Mouse (Mus musculus) ES-E14 (cell line): ENCODE results near the gene Map3k1. TPM values are rescaled to one million over a fixed set of nuclear protein-coding genes. Genes with fewer than 3 reads are reported as not detected.

ENCODE experiments used
- DNase-seq: peaks from one replicate; pipeline ENCODE4 v3.0.0-alpha.2; 2013; ENCODE audit warnings: low read depth, low spot score
- H3K27ac ChIP-seq: 2 replicates; pipeline ENCODE4 v1.5.1; 2012; ENCODE audit warnings: low read depth, mild to moderate bottlenecking, low read length, moderate library complexity, mixed read lengths; ENCODE audit not compliant: poor library complexity, insufficient read depth, severe bottlenecking
- H3K36me3 ChIP-seq: 2 replicates; pipeline ENCODE4 v1.6.1; 2012; ENCODE audit warnings: mild to moderate bottlenecking, low read length, moderate library complexity, mixed read lengths; ENCODE audit not compliant: control insufficient read depth, poor library complexity, insufficient read depth, severe bottlenecking
- H3K4me1 ChIP-seq, 2 experiments: fragments of 150-350 bp in 1 of 2; sonication (generic) in 1 of 2; 2 replicates each; pipeline ENCODE4 v1.6.1; 2012; ENCODE audit warnings: low read length in 2 of 2, mild to moderate bottlenecking in 1 of 2, mixed read lengths in 1 of 2; ENCODE audit not compliant: control insufficient read depth in 2 of 2, insufficient read depth in 2 of 2, poor library complexity in 1 of 2
- H3K4me3 ChIP-seq, 2 experiments: fragments of 150-350 bp in 1 of 2; sonication (generic) in 1 of 2; 2 replicates each; pipeline ENCODE4 v1.5.1; 2012; ENCODE audit warnings: low read length in 2 of 2, low read depth in 1 of 2, mild to moderate bottlenecking in 1 of 2, mixed read lengths in 1 of 2; ENCODE audit not compliant: insufficient read depth in 1 of 2, poor library complexity in 1 of 2, severe bottlenecking in 1 of 2
- H3K9ac ChIP-seq: 2 replicates; pipeline ENCODE4 v1.6.1; 2012; ENCODE audit warnings: low read depth, mild to moderate bottlenecking, low read length, mixed read lengths; ENCODE audit not compliant: poor library complexity, insufficient read depth, severe bottlenecking
- H3K9me3 ChIP-seq: fragments of 150-350 bp; sonication (generic); 2 replicates; pipeline ENCODE4 v1.6.1; 2012; ENCODE audit warnings: low read depth, mild to moderate bottlenecking, low read length; ENCODE audit not compliant: control insufficient read depth, insufficient read depth
- CHD2 ChIP-seq: IDR thresholded peaks from 2 replicates; pipeline ENCODE4 v1.6.1; 2014; ENCODE audit warnings: mild to moderate bottlenecking, low read depth, low read length, inconsistent platforms
- HCFC1 ChIP-seq: IDR thresholded peaks from 2 replicates; pipeline ENCODE4 v1.6.1; 2012; ENCODE audit warnings: low read length, inconsistent platforms, borderline replicate concordance; ENCODE audit not compliant: insufficient read depth
- MAFK ChIP-seq: IDR thresholded peaks from 2 replicates; pipeline ENCODE4 v1.6.1; 2014; ENCODE audit warnings: mild to moderate bottlenecking, low read depth, low read length, inconsistent platforms; ENCODE audit not compliant: insufficient read depth
- ZC3H11A ChIP-seq: IDR thresholded peaks from 2 replicates; pipeline ENCODE4 v1.6.1; 2012; ENCODE audit warnings: low read depth, mild to moderate bottlenecking, inconsistent platforms, low read length, borderline replicate concordance
- ZNF384 ChIP-seq: IDR thresholded peaks from 2 replicates; pipeline ENCODE4 v1.6.1; 2012; ENCODE audit warnings: low read depth, low read length, inconsistent platforms
- in situ Hi-C, 2 experiments: fragments of 600-800 bp; cut with MboI; formaldehyde crosslinking; loops; one replicate each; pipeline ENCODE4 v1.15.1; 2025; ENCODE audit warnings: low sequenced_read_pairs in 2 of 2, inconsistent platforms in 1 of 2; ENCODE audit not compliant: unreplicated experiment in 2 of 2
- total RNA-seq: library from RNA; depleted of rRNA; stranded (reverse); fragments of 300-350 nt; gene quantifications from 2 replicates; pipeline ENCODE4 v1.2.3, GENCODE M21; 2012

Gene Map3k1
- total RNA-seq, 1 experiment, result 17.1 TPM

DNA sequence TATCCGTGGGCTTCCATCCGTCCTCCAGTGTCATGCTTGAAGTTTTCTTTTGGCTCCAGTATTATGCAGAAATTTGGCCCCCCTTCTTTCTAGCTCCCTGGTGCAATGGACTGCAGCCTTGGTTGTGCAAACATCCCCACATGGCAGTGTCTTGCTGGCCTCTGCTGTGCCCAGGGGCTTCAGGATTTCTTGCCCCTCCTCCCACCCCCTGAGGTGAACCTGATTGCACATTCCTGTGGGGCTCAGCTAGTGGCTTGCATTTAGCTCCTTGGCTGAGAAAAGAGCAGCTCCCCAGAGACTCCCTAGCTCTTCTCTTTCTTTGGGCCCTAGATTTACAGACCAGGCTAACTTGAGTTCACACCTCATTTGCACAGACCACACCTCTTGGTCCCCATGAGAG is 20.7 kb upstream of the Map3k1 start:
- TF ChIP-seq CHD2 (no peak), ZNF384 (no peak), ZC3H11A (no peak)
- Histone ChIP-seq H3K4me3 (no peak overlapping the region), H3K9ac (no peak overlapping the region), H3K4me1 (peaks cover 0 to 4% of the 10 kb centered on the region in 2 experiments; a peak in 2 of 4 replicates), H3K36me3 (no peaks in the 10 kb centered on the region), H3K9me3 (no peaks in the 10 kb centered on the region), H3K27ac (no peak overlapping the region)
- no peak for DNase-seq
- in situ Hi-C loops, result no loop called here

DNA sequence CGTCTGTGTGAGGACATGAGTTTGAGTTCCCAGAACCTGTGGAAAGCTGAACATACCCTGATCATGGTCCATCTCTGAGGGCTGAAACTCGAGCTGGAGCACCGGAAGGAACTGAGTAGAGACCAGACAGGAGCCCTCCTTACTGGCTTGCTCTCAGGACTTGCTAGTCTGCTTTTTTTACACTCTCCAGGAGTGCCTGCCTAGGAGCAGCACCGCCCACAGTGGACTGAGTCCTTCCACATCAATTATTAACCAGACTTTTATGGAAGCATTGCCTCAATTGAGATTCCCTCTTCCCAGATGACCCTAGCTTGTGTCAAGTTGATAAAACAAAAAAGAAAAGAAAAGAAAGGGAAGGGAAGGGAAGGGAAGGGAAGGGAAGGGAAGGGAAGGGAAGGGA is 18.7 kb upstream of the Map3k1 start:
- TF ChIP-seq ZNF384, result no peak
- no peak for TF ChIP-seq ZC3H11A
- TF ChIP-seq HCFC1, result no peak
- no peak for TF ChIP-seq MAFK
- no peak for TF ChIP-seq CHD2

DNA sequence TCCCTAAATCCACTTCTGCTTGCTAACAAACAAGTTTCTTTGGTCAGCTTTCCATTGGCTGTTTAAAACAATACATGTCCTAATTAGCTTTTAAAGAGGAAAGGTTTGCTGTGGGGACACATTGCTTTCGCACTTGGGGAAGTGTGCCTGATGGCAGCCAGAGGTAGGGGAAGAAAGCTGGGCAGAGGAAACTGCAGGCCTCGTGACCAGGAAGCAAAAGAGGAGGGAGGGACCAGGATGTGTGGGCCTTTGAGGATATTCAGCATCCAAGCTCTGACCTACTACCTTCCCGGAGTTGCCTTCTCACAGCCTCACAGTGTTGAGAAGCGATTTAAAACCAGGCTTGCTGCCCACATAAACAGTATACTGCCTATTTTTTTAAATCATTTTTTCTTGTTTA is 15.4 kb upstream of the Map3k1 start:
- in situ Hi-C loops, result no loop called here
- H3K9me3 ChIP-seq, result no peaks in the 10 kb centered on the region
- H3K36me3 ChIP-seq, result no peaks in the 10 kb centered on the region
- no peak overlapping the region for H3K27ac ChIP-seq
- H3K9ac ChIP-seq, result no peak overlapping the region
- DNase-seq, result no peak
- no peak overlapping the region for H3K4me3 ChIP-seq
- no peaks in the 10 kb centered on the region for H3K4me1 ChIP-seq
- TF ChIP-seq HCFC1 (no peak), ZC3H11A (no peak), ZNF384 (no peak), MAFK (no peak), CHD2 (no peak)

More for the DNA sequence above, 18.7 kb upstream of the Map3k1 start:
- no peak overlapping the region for H3K9ac ChIP-seq
- H3K4me1 ChIP-seq, result peaks cover 0 to 4% of the 10 kb centered on the region in 2 experiments; a peak in 2 of 4 replicates
- H3K4me3 ChIP-seq, result no peak overlapping the region
- H3K9me3 ChIP-seq, result no peaks in the 10 kb centered on the region
- in situ Hi-C loops, result no loop called here
- H3K36me3 ChIP-seq, result no peaks in the 10 kb centered on the region
- H3K27ac ChIP-seq, result no peak overlapping the region
- DNase-seq, result no peak

DNA sequence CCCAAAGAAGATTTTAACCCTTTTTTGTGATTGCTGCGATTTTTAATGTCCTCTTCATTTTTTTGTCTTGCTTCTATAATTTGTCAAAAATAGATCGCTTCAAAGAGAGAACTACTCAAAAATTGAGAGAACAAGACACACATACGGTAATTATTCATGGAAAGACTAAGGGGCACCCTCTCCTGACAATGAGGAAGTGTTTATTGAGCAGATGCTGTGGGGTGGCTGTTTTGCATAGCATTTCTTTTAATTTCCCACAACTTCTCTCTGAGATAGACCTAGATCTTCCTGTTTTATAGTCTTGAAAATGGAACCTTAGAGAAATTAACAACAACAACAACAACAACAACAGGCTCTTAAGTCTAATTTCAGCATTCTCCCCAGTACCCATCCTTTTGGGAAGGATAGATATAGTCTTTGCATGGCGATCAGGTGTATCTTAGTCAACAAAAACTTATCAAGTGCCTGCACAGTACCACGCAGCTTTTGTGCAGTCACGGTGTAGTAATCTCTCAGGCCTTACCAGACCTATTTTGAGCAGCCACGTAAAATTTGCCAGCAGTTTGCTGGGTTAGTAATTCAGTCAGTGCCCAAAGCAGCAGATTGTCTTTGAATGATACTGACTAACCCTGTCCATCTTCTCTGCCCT is 13.1 kb upstream of the Map3k1 start:
- Histone ChIP-seq H3K9ac (no peak overlapping the region), H3K36me3 (no peaks in the 10 kb centered on the region), H3K4me3 (no peak overlapping the region), H3K27ac (no peak overlapping the region), H3K9me3 (no peaks in the 10 kb centered on the region), H3K4me1 (no peaks in the 10 kb centered on the region)
- TF ChIP-seq ZNF384, result no peak
- no peak for TF ChIP-seq MAFK
- no peak for TF ChIP-seq CHD2
- no peak for TF ChIP-seq HCFC1
- no peak for TF ChIP-seq ZC3H11A
- DNase-seq, result no peak
- in situ Hi-C loops, result no loop called here
